Mouse (Mus musculus): ENCODE results near the gene Fhit. TPM values are rescaled to one million over a fixed set of nuclear protein-coding genes. Genes with fewer than 3 reads are reported as not detected.

The Fhit gene
- polyA plus RNA-seq, 1 experiment from 2014 or later = 6.1 TPM

- no peak for ATAC-seq (ENCODE audit: insufficient number of reproducible peaks, insufficient read depth, low FRiP score, low read depth)
- WGBS = 84% methylated on average over 4 of the region's 4 CpGs
Measured at GRCm38 (mm10) chr14:9587900-9588299, 1573.9 kb downstream of the Fhit start.

GRCm38 (mm10) chr14:9583227-9584155, 1578.3 kb downstream of the Fhit start:
- Histone ChIP-seq H3K4me1 (ENCODE audit: control insufficient read depth in 2 of 2, insufficient read depth in 2 of 2, low read length in 2 of 2) (peaks cover 0 to 3% of the 10 kb centered on the region in 2 experiments; a peak in 1 of 4 replicates), H3K4me2 (ENCODE audit: low read length) (no peak overlapping the region), H3K36me3 (ENCODE audit: control insufficient read depth, insufficient read depth, low read length) (no peaks in the 10 kb centered on the region), H3K27me3 (ENCODE audit: control insufficient read depth, insufficient read depth, low read length) (no peaks in the 10 kb centered on the region), H3K4me3 (ENCODE audit: control insufficient read depth in 1 of 2, insufficient read depth in 1 of 2, low read depth in 1 of 2, low read length in 2 of 2) (no peak overlapping the region), H3K9ac (ENCODE audit: low read length) (no peak overlapping the region), H3K27ac (replicated peaks in 1 of 2; ENCODE audit: control insufficient read depth in 1 of 2, insufficient read depth in 1 of 2, low read depth in 2 of 2, low read length in 2 of 2) (no peak overlapping the region), H3K9me3 (ENCODE audit: control insufficient read depth, low read length) (no peaks in the 10 kb centered on the region)
- WGBS = 83% methylated on average over 8 of the region's 8 CpGs
- no peak for ATAC-seq (ENCODE audit: insufficient number of reproducible peaks, insufficient read depth, low FRiP score, low read depth)

More at GRCm38 (mm10) chr14:9587900-9588299, 1573.9 kb downstream of the Fhit start:
- H3K27me3 ChIP-seq (ENCODE audit: control insufficient read depth, insufficient read depth, low read length) = no peaks in the 10 kb centered on the region
- H3K4me3 ChIP-seq (ENCODE audit: control insufficient read depth in 1 of 2, insufficient read depth in 1 of 2, low read depth in 1 of 2, low read length in 2 of 2) = no peak overlapping the region
- H3K4me2 ChIP-seq (ENCODE audit: low read length) = no peak overlapping the region
- H3K9me3 ChIP-seq (ENCODE audit: control insufficient read depth, low read length) = no peaks in the 10 kb centered on the region
- H3K36me3 ChIP-seq (ENCODE audit: control insufficient read depth, insufficient read depth, low read length) = no peaks in the 10 kb centered on the region
- H3K27ac ChIP-seq (replicated peaks in 1 of 2; ENCODE audit: control insufficient read depth in 1 of 2, insufficient read depth in 1 of 2, low read depth in 2 of 2, low read length in 2 of 2) = no peak overlapping the region
- H3K4me1 ChIP-seq (ENCODE audit: control insufficient read depth in 2 of 2, insufficient read depth in 2 of 2, low read length in 2 of 2) = peaks cover 0 to 3% of the 10 kb centered on the region in 2 experiments; a peak in 1 of 4 replicates
- H3K9ac ChIP-seq (ENCODE audit: low read length) = no peak overlapping the region

- Histone ChIP-seq H3K9ac (ENCODE audit: low read length) (no peak overlapping the region), H3K27me3 (ENCODE audit: control insufficient read depth, insufficient read depth, low read length) (no peaks in the 10 kb centered on the region), H3K27ac (replicated peaks in 1 of 2; ENCODE audit: control insufficient read depth in 1 of 2, insufficient read depth in 1 of 2, low read depth in 2 of 2, low read length in 2 of 2) (no peak overlapping the region), H3K36me3 (ENCODE audit: control insufficient read depth, insufficient read depth, low read length) (no peaks in the 10 kb centered on the region), H3K9me3 (ENCODE audit: control insufficient read depth, low read length) (no peaks in the 10 kb centered on the region), H3K4me1 (ENCODE audit: control insufficient read depth in 2 of 2, insufficient read depth in 2 of 2, low read length in 2 of 2) (no peaks in the 10 kb centered on the region), H3K4me3 (ENCODE audit: control insufficient read depth in 1 of 2, insufficient read depth in 1 of 2, low read depth in 1 of 2, low read length in 2 of 2) (no peak overlapping the region), H3K4me2 (ENCODE audit: low read length) (no peak overlapping the region)
- no peak for ATAC-seq (ENCODE audit: insufficient number of reproducible peaks, insufficient read depth, low FRiP score, low read depth)
- WGBS = 77% methylated on average over 5 of the region's 5 CpGs
Measured at GRCm38 (mm10) chr14:9556333-9556732, 1605.5 kb downstream of the Fhit start.

GRCm38 (mm10) chr14:9555807-9556206, 1606.0 kb downstream of the Fhit start:
- Histone ChIP-seq H3K27ac (replicated peaks in 1 of 2; ENCODE audit: control insufficient read depth in 1 of 2, insufficient read depth in 1 of 2, low read depth in 2 of 2, low read length in 2 of 2) (no peak overlapping the region), H3K36me3 (ENCODE audit: control insufficient read depth, insufficient read depth, low read length) (no peaks in the 10 kb centered on the region), H3K4me2 (ENCODE audit: low read length) (no peak overlapping the region), H3K27me3 (ENCODE audit: control insufficient read depth, insufficient read depth, low read length) (no peaks in the 10 kb centered on the region), H3K4me3 (ENCODE audit: control insufficient read depth in 1 of 2, insufficient read depth in 1 of 2, low read depth in 1 of 2, low read length in 2 of 2) (no peak overlapping the region), H3K4me1 (ENCODE audit: control insufficient read depth in 2 of 2, insufficient read depth in 2 of 2, low read length in 2 of 2) (no peaks in the 10 kb centered on the region), H3K9me3 (ENCODE audit: control insufficient read depth, low read length) (no peaks in the 10 kb centered on the region), H3K9ac (ENCODE audit: low read length) (no peak overlapping the region)
- 0 out of 2 replicates have a peak, but pooled peaks have one; percentile 47 for ATAC-seq (ENCODE audit: insufficient number of reproducible peaks, insufficient read depth, low FRiP score, low read depth)
- WGBS = 49% methylated on average over 6 of the region's 6 CpGs

GRCm38 (mm10) chr14:9552149-9552548, 1609.7 kb downstream of the Fhit start:
- H3K9me3 ChIP-seq (ENCODE audit: control insufficient read depth, low read length) = no peaks in the 10 kb centered on the region
- H3K27me3 ChIP-seq (ENCODE audit: control insufficient read depth, insufficient read depth, low read length) = no peaks in the 10 kb centered on the region
- no peak for ATAC-seq (ENCODE audit: insufficient number of reproducible peaks, insufficient read depth, low FRiP score, low read depth)
- H3K4me1 ChIP-seq (ENCODE audit: control insufficient read depth in 2 of 2, insufficient read depth in 2 of 2, low read length in 2 of 2) = no peaks in the 10 kb centered on the region
- H3K27ac ChIP-seq (replicated peaks in 1 of 2; ENCODE audit: control insufficient read depth in 1 of 2, insufficient read depth in 1 of 2, low read depth in 2 of 2, low read length in 2 of 2) = no peak overlapping the region
- no peak overlapping the region for H3K9ac ChIP-seq (ENCODE audit: low read length)
- no peak overlapping the region for H3K4me3 ChIP-seq (ENCODE audit: control insufficient read depth in 1 of 2, insufficient read depth in 1 of 2, low read depth in 1 of 2, low read length in 2 of 2)
- H3K4me2 ChIP-seq (ENCODE audit: low read length) = no peak overlapping the region
- H3K36me3 ChIP-seq (ENCODE audit: control insufficient read depth, insufficient read depth, low read length) = no peaks in the 10 kb centered on the region

DNA sequence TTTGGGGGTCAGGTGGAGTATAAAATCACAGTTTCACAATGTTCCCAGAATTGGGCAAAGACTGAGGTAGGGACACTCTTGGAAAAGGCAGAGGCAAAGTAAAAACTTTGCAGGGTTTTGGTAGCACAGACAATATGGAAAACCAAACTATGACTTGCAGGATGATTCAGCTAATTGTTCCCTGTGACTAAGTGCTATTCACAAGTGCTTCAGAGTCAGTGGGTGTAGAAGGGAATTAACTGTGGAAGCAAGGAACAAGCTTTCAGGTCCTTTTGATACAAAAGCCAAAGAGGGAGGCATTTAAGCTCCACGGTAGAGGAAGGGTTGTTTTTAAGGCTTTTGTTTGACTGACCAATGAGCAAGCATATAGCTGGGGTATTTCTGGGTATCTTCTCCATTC, 1613.9 kb downstream of the Fhit start:
- no peak for ATAC-seq (ENCODE audit: insufficient number of reproducible peaks, insufficient read depth, low FRiP score, low read depth)
- H3K4me1 ChIP-seq (ENCODE audit: control insufficient read depth in 2 of 2, insufficient read depth in 2 of 2, low read length in 2 of 2) = no peaks in the 10 kb centered on the region
- H3K27ac ChIP-seq (replicated peaks in 1 of 2; ENCODE audit: control insufficient read depth in 1 of 2, insufficient read depth in 1 of 2, low read depth in 2 of 2, low read length in 2 of 2) = no peak overlapping the region
- 54% methylated on average over 1 of the region's 1 CpGs for WGBS
- no peaks in the 10 kb centered on the region for H3K36me3 ChIP-seq (ENCODE audit: control insufficient read depth, insufficient read depth, low read length)
- no peak overlapping the region for H3K4me3 ChIP-seq (ENCODE audit: control insufficient read depth in 1 of 2, insufficient read depth in 1 of 2, low read depth in 1 of 2, low read length in 2 of 2)
- no peaks in the 10 kb centered on the region for H3K27me3 ChIP-seq (ENCODE audit: control insufficient read depth, insufficient read depth, low read length)
- H3K9ac ChIP-seq (ENCODE audit: low read length) = no peak overlapping the region
- no peaks in the 10 kb centered on the region for H3K9me3 ChIP-seq (ENCODE audit: control insufficient read depth, low read length)
- H3K4me2 ChIP-seq (ENCODE audit: low read length) = no peak overlapping the region

DNA sequence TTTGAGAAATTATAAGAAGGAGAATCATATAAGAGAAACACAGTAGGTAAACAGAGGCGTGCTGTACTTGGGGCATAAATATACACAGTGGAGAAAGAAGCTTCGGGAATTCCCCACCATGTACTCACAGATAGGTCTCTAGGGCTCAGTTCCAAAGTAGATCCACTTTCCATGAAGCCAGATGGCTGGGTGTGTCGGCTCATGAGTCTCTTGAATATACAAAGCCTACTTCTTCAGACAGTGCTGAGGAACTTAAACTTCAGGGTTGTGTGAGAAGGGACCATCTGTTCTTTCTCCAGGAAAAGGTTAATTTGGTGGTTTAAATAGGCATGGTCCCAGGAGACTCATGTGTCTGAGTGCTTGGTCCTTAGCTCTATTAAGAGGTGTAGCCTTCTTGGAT, 1617.5 kb downstream of the Fhit start:
- Histone ChIP-seq H3K27me3 (ENCODE audit: control insufficient read depth, insufficient read depth, low read length) (no peaks in the 10 kb centered on the region), H3K4me1 (ENCODE audit: control insufficient read depth in 2 of 2, insufficient read depth in 2 of 2, low read length in 2 of 2) (no peaks in the 10 kb centered on the region), H3K36me3 (ENCODE audit: control insufficient read depth, insufficient read depth, low read length) (no peaks in the 10 kb centered on the region), H3K9me3 (ENCODE audit: control insufficient read depth, low read length) (no peaks in the 10 kb centered on the region), H3K9ac (ENCODE audit: low read length) (no peak overlapping the region), H3K4me2 (ENCODE audit: low read length) (no peak overlapping the region), H3K4me3 (ENCODE audit: control insufficient read depth in 1 of 2, insufficient read depth in 1 of 2, low read depth in 1 of 2, low read length in 2 of 2) (no peak overlapping the region), H3K27ac (replicated peaks in 1 of 2; ENCODE audit: control insufficient read depth in 1 of 2, insufficient read depth in 1 of 2, low read depth in 2 of 2, low read length in 2 of 2) (no peak overlapping the region)
- WGBS = 73% methylated on average over 3 of the region's 3 CpGs
- ATAC-seq (ENCODE audit: insufficient number of reproducible peaks, insufficient read depth, low FRiP score, low read depth) = no peak
